Mouse (Mus musculus) forebrain, embryonic 14.5 days (tissue): ENCODE measurements at regions not wholly inside any gene's neighbourhood (a gene's known extent, or its start where the extent isn't known, plus 50 kb on each side); places are given as distances from the start of the nearest gene placed in this dataset.

Experiments used
- ATAC-seq: fragments of 200-750 bp; cut with Nextera tagmentation; 2 replicates; pipeline ENCODE4 v1.8.0; 2017; ENCODE audit warnings: mild to moderate bottlenecking, moderate library complexity
- DNase-seq: peaks from one replicate; pipeline ENCODE4 v3.0.0-alpha.2; 2015; ENCODE audit warnings: low spot score
- H3K27ac ChIP-seq: fragments of 300-500 bp; sonication (generic); 2 replicates; pipeline ENCODE4 v1.5.1; 2014; ENCODE audit warnings: low read depth, mild to moderate bottlenecking, control low read depth, low read length, moderate library complexity
- H3K27me3 ChIP-seq: fragments of 300-500 bp; sonication (generic); replicated peaks from 2 replicates; pipeline ENCODE4 v1.6.1; 2014; ENCODE audit warnings: low read length, control low read depth, mixed read lengths; ENCODE audit not compliant: control insufficient read depth, insufficient read depth
- H3K36me3 ChIP-seq: fragments of 300-500 bp; sonication (generic); 2 replicates; pipeline ENCODE4 v1.6.1; 2014; ENCODE audit warnings: low read length, control low read depth; ENCODE audit not compliant: control insufficient read depth, insufficient read depth
- H3K4me1 ChIP-seq: fragments of 300-500 bp; sonication (generic); 2 replicates; pipeline ENCODE4 v1.6.1; 2014; ENCODE audit warnings: antibody characterized with exemption, low read length, control low read depth; ENCODE audit not compliant: control insufficient read depth, insufficient read depth
- H3K4me2 ChIP-seq: fragments of 300-500 bp; sonication (generic); 2 replicates; pipeline ENCODE4 v1.6.1; 2014; ENCODE audit warnings: mild to moderate bottlenecking, control low read depth, low read length
- H3K4me3 ChIP-seq: fragments of 300-500 bp; sonication (generic); 2 replicates; pipeline ENCODE4 v1.5.1; 2014; ENCODE audit warnings: low read depth, low read length, control low read depth
- H3K9ac ChIP-seq: fragments of 300-500 bp; sonication (generic); 2 replicates; pipeline ENCODE4 v1.6.1; 2014; ENCODE audit warnings: mild to moderate bottlenecking, low read length, control low read depth, moderate library complexity
- H3K9me3 ChIP-seq: fragments of 300-500 bp; sonication (generic); replicated peaks from 2 replicates; pipeline ENCODE4 v1.6.1; 2016; ENCODE audit warnings: low read length, control low read depth, mixed read lengths; ENCODE audit not compliant: control insufficient read depth
- WGBS: fragments of 180-500 bp; shearing (Covaris S2); extraction: QIAGEN DNeasy Blood & Tissue Kit; methylation state at CpG from one replicate; pipeline ENCODE4 v1.1.7; 2014; 5-methylcytosine and 5-hydroxymethylcytosine counted together

DNA sequence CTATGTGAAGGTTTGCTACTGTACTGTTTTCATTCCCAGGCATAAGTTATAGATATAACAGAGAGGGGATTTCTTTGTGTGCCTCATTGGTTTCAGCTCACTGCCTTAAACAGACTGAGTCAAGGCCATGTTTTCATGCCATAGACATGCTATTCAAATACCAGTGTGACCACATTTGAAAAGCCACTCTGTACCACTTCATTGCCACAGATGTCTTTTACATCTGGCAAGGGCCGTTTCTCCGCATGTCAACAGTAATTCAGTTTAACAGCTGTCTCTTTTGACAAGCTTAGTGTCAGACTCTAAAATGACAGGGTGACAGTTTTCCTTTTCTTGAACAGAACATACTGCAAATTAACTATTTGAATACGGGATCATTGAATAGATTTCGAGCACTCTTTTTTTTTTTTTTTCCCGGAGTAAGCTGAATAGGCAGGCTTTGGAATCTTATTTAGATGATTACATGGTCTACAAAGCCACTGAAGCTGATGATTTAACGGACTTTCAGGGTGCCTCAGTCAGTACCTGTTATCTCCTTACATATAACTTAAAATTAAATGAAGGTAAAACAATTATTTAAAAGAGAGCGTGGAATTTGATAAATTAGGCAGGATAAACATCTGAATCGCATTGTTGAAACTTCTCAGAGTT is 229.4 kb upstream of the Pou3f4 start:
- peak; percentile 96 for ATAC-seq
- DNase-seq = peak; percentile 77

More for the DNA sequence above, 229.4 kb upstream of the Pou3f4 start:
- no peaks in the 10 kb centered on the region for H3K27me3 ChIP-seq
- H3K4me1 ChIP-seq = no peaks in the 10 kb centered on the region
- no peak overlapping the region for H3K27ac ChIP-seq
- H3K9ac ChIP-seq = no peak overlapping the region
- 54% methylated on average over 8 of the region's 8 CpGs for WGBS
- no peaks in the 10 kb centered on the region for H3K36me3 ChIP-seq
- no peaks in the 10 kb centered on the region for H3K9me3 ChIP-seq
- H3K4me2 ChIP-seq = no peak overlapping the region
- no peak overlapping the region for H3K4me3 ChIP-seq
